Mouse (Mus musculus): ENCODE measurements at regions not wholly inside any gene's neighbourhood (a gene's known extent, or its start where the extent isn't known, plus 50 kb on each side); places are given as distances from the start of the nearest gene placed in this dataset.

GRCm38 (mm10) chr11:112055591-112055990 is 726.4 kb upstream of the Sox9 start:
- Histone ChIP-seq H3K36me3 (ENCODE audit: control insufficient read depth, insufficient read depth, low read length) (no peaks in the 10 kb centered on the region), H3K9me3 (ENCODE audit: control insufficient read depth, low read length) (no peaks in the 10 kb centered on the region), H3K27ac (ENCODE audit: low read depth, low read length) (no peak overlapping the region), H3K4me3 (ENCODE audit: low read length) (no peak overlapping the region), H3K27me3 (replicated peaks; ENCODE audit: control insufficient read depth, insufficient read depth, low read length) (no peaks in the 10 kb centered on the region), H3K4me1 (ENCODE audit: control insufficient read depth, insufficient read depth, low read depth, low read length) (peaks cover 5% of the 10 kb centered on the region; the same call in 1 of the 2 replicates), H3K9ac (ENCODE audit: low read depth, low read length) (no peak overlapping the region), H3K4me2 (ENCODE audit: low read length) (peak overlapping the region; percentile 2; the same call in 1 of the 2 replicates)
- no peak for ATAC-seq
- 50% methylated on average over 6 of the region's 6 CpGs for WGBS

DNA sequence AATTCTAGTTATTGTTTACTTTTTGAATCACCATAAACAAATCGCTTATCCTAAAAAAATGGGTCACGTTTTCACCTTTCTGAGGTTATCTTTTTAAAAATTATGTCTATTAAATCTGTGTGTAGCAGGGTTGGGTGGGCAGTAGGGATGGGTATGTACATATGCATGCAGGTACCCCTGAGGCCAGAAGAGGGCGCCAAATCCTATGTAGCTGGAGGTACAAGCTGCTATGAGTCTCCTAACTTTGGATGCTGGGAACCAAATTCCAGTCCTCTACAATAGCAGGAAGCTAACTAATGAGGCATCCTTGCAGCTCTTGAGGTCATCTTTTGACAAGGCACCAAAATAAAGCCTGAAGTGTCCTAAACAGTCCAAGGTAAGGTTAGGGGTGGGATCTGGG is 714.8 kb upstream of the Sox9 start:
- H3K27me3 ChIP-seq (replicated peaks; ENCODE audit: control insufficient read depth, insufficient read depth, low read length) = no peaks in the 10 kb centered on the region
- H3K9me3 ChIP-seq (ENCODE audit: control insufficient read depth, low read length) = no peaks in the 10 kb centered on the region
- H3K9ac ChIP-seq (ENCODE audit: low read depth, low read length) = no peak overlapping the region
- H3K4me2 ChIP-seq (ENCODE audit: low read length) = no peak overlapping the region
- no peaks in the 10 kb centered on the region for H3K4me1 ChIP-seq (ENCODE audit: control insufficient read depth, insufficient read depth, low read depth, low read length)
- H3K4me3 ChIP-seq (ENCODE audit: low read length) = no peak overlapping the region
- no peaks in the 10 kb centered on the region for H3K36me3 ChIP-seq (ENCODE audit: control insufficient read depth, insufficient read depth, low read length)
- ATAC-seq = no peak
- no peak overlapping the region for H3K27ac ChIP-seq (ENCODE audit: low read depth, low read length)
- 83% methylated on average over 3 of the region's 3 CpGs for WGBS

DNA sequence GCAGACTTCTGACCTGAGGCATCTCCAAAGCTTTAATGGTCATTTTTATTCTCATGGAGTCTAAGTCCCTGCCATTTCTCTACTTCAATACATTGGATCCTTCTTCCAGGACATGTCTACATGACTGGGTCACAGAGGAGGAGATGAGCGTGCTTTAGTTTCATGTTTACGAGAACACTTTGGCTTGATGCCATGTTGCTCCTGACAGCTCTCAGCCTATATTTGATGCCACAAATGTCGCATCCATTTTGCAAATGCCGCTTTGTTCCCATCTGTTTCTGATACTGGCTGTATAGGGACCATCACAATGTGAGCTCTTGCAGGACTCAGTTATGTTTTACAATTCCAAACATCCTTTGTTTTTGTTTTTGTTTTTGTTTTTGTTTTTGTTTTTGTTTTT is 713.2 kb upstream of the Sox9 start:
- Histone ChIP-seq H3K27me3 (replicated peaks; ENCODE audit: control insufficient read depth, insufficient read depth, low read length) (no peaks in the 10 kb centered on the region), H3K4me1 (ENCODE audit: control insufficient read depth, insufficient read depth, low read depth, low read length) (no peaks in the 10 kb centered on the region), H3K36me3 (ENCODE audit: control insufficient read depth, insufficient read depth, low read length) (no peaks in the 10 kb centered on the region), H3K4me2 (ENCODE audit: low read length) (no peak overlapping the region), H3K4me3 (ENCODE audit: low read length) (no peak overlapping the region), H3K9ac (ENCODE audit: low read depth, low read length) (no peak overlapping the region), H3K9me3 (ENCODE audit: control insufficient read depth, low read length) (no peaks in the 10 kb centered on the region), H3K27ac (ENCODE audit: low read depth, low read length) (no peak overlapping the region)
- 62% methylated on average over 4 of the region's 4 CpGs for WGBS
- ATAC-seq = no peak

GRCm38 (mm10) chr11:112071571-112071970 is 710.5 kb upstream of the Sox9 start:
- Histone ChIP-seq H3K27me3 (replicated peaks; ENCODE audit: control insufficient read depth, insufficient read depth, low read length) (no peaks in the 10 kb centered on the region), H3K4me3 (ENCODE audit: low read length) (no peak overlapping the region), H3K4me2 (ENCODE audit: low read length) (no peak overlapping the region), H3K27ac (ENCODE audit: low read depth, low read length) (no peak overlapping the region), H3K36me3 (ENCODE audit: control insufficient read depth, insufficient read depth, low read length) (no peaks in the 10 kb centered on the region), H3K9me3 (ENCODE audit: control insufficient read depth, low read length) (no peaks in the 10 kb centered on the region), H3K4me1 (ENCODE audit: control insufficient read depth, insufficient read depth, low read depth, low read length) (no peaks in the 10 kb centered on the region), H3K9ac (ENCODE audit: low read depth, low read length) (no peak overlapping the region)
- no peak for ATAC-seq
- 82% methylated on average over 7 of the region's 7 CpGs for WGBS

GRCm38 (mm10) chr11:112081386-112081785 is 700.6 kb upstream of the Sox9 start:
- H3K4me1 ChIP-seq (ENCODE audit: control insufficient read depth, insufficient read depth, low read depth, low read length) = no peaks in the 10 kb centered on the region
- no peak overlapping the region for H3K27ac ChIP-seq (ENCODE audit: low read depth, low read length)
- ATAC-seq = no peak
- H3K4me2 ChIP-seq (ENCODE audit: low read length) = no peak overlapping the region
- H3K9me3 ChIP-seq (ENCODE audit: control insufficient read depth, low read length) = no peaks in the 10 kb centered on the region
- no peak overlapping the region for H3K4me3 ChIP-seq (ENCODE audit: low read length)
- H3K36me3 ChIP-seq (ENCODE audit: control insufficient read depth, insufficient read depth, low read length) = no peaks in the 10 kb centered on the region
- 91% methylated on average over 4 of the region's 4 CpGs for WGBS
- H3K9ac ChIP-seq (ENCODE audit: low read depth, low read length) = no peak overlapping the region
- no peaks in the 10 kb centered on the region for H3K27me3 ChIP-seq (replicated peaks; ENCODE audit: control insufficient read depth, insufficient read depth, low read length)

- H3K4me3 ChIP-seq (ENCODE audit: low read length) = no peak overlapping the region
- no peaks in the 10 kb centered on the region for H3K27me3 ChIP-seq (replicated peaks; ENCODE audit: control insufficient read depth, insufficient read depth, low read length)
- H3K9ac ChIP-seq (ENCODE audit: low read depth, low read length) = no peak overlapping the region
- H3K4me1 ChIP-seq (ENCODE audit: control insufficient read depth, insufficient read depth, low read depth, low read length) = no peaks in the 10 kb centered on the region
- H3K4me2 ChIP-seq (ENCODE audit: low read length) = no peak overlapping the region
- no peak overlapping the region for H3K27ac ChIP-seq (ENCODE audit: low read depth, low read length)
- H3K9me3 ChIP-seq (ENCODE audit: control insufficient read depth, low read length) = no peaks in the 10 kb centered on the region
- no peak for ATAC-seq
- H3K36me3 ChIP-seq (ENCODE audit: control insufficient read depth, insufficient read depth, low read length) = no peaks in the 10 kb centered on the region
- WGBS = 66% methylated on average over 4 of the region's 4 CpGs
Measured at GRCm38 (mm10) chr11:112083019-112083418, 699.0 kb upstream of the Sox9 start.

- ATAC-seq = no peak
- no peaks in the 10 kb centered on the region for H3K36me3 ChIP-seq (ENCODE audit: control insufficient read depth, insufficient read depth, low read length)
- H3K27ac ChIP-seq (ENCODE audit: low read depth, low read length) = no peak overlapping the region
- no peak overlapping the region for H3K9ac ChIP-seq (ENCODE audit: low read depth, low read length)
- H3K27me3 ChIP-seq (replicated peaks; ENCODE audit: control insufficient read depth, insufficient read depth, low read length) = no peaks in the 10 kb centered on the region
- no peaks in the 10 kb centered on the region for H3K9me3 ChIP-seq (ENCODE audit: control insufficient read depth, low read length)
- WGBS = 86% methylated on average over 8 of the region's 8 CpGs
- no peak overlapping the region for H3K4me3 ChIP-seq (ENCODE audit: low read length)
- no peaks in the 10 kb centered on the region for H3K4me1 ChIP-seq (ENCODE audit: control insufficient read depth, insufficient read depth, low read depth, low read length)
- H3K4me2 ChIP-seq (ENCODE audit: low read length) = no peak overlapping the region
Measured at GRCm38 (mm10) chr11:112092168-112092567, 689.9 kb upstream of the Sox9 start.

DNA sequence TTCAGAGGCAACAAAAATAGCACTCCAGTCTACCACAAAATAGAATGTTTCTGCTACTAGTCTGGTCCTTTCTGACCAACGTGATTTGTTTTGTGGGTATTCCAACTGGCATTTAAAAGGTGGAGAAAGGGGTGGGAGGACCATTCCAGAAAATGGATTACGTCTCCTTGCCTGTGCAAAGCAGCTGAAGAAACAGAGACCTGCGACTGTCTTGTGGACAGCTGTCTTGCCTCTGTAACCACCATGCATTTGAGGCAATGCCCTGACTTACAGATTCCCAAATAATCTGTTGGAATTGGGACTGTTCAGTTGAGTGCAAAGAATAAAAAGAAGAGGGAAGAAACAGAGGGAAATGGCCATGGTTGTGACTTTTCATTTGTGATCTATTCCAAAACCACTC is 687.0 kb upstream of the Sox9 start:
- ATAC-seq = no peak
- no peaks in the 10 kb centered on the region for H3K4me1 ChIP-seq (ENCODE audit: control insufficient read depth, insufficient read depth, low read depth, low read length)
- WGBS = 26% methylated on average over 3 of the region's 3 CpGs

DNA sequence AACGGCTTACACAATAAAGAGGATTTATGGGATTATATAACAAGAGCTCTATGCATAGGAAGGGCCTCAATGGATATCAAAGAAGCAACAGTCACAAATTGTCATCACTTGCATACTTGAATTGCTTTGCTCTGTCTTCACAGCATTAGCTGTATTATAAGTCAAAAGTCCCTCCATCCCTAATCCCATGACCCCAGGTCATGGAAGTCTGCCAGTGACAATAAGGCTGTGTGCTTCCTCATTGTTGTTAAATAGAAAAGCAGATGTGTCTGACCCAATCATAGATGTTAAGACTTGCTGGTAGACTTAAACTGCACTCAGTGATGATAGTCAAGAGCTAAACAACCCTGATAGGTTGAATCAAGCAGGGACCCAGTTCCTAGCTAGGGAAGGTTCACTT is 683.9 kb upstream of the Sox9 start:
- Histone ChIP-seq H3K4me2 (ENCODE audit: low read length) (no peak overlapping the region), H3K27me3 (replicated peaks; ENCODE audit: control insufficient read depth, insufficient read depth, low read length) (no peaks in the 10 kb centered on the region), H3K9me3 (ENCODE audit: control insufficient read depth, low read length) (no peaks in the 10 kb centered on the region), H3K36me3 (ENCODE audit: control insufficient read depth, insufficient read depth, low read length) (no peaks in the 10 kb centered on the region), H3K9ac (ENCODE audit: low read depth, low read length) (no peak overlapping the region), H3K27ac (ENCODE audit: low read depth, low read length) (no peak overlapping the region), H3K4me3 (ENCODE audit: low read length) (no peak overlapping the region), H3K4me1 (ENCODE audit: control insufficient read depth, insufficient read depth, low read depth, low read length) (no peaks in the 10 kb centered on the region)
- ATAC-seq = no peak
- 83% methylated on average over 1 of the region's 1 CpGs for WGBS

More for the DNA sequence above, 687.0 kb upstream of the Sox9 start:
- Histone ChIP-seq H3K36me3 (ENCODE audit: control insufficient read depth, insufficient read depth, low read length) (no peaks in the 10 kb centered on the region), H3K27me3 (replicated peaks; ENCODE audit: control insufficient read depth, insufficient read depth, low read length) (no peaks in the 10 kb centered on the region), H3K4me2 (ENCODE audit: low read length) (no peak overlapping the region), H3K9me3 (ENCODE audit: control insufficient read depth, low read length) (no peaks in the 10 kb centered on the region), H3K9ac (ENCODE audit: low read depth, low read length) (no peak overlapping the region), H3K4me3 (ENCODE audit: low read length) (no peak overlapping the region), H3K27ac (ENCODE audit: low read depth, low read length) (no peak overlapping the region)

DNA sequence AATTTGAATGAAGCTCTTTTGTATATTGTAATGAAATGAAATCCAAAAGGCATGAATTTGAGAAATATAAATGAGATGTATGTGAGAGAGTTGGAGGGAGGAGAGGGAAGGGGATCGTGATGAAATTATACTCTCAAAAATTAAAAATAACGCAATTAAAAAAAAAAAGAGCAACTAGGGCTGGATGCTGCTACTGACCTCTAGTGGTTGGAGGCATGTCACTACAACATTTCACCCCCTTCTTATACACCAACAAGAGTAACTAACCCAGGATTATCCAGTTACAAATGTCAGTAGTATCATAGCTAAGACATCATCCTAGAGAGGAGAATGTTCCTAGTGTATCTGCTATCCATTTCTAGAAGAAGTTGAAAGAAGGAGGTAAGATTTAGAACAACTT is 678.8 kb upstream of the Sox9 start:
- Histone ChIP-seq H3K4me2 (ENCODE audit: low read length) (no peak overlapping the region), H3K27me3 (replicated peaks; ENCODE audit: control insufficient read depth, insufficient read depth, low read length) (no peaks in the 10 kb centered on the region), H3K4me1 (ENCODE audit: control insufficient read depth, insufficient read depth, low read depth, low read length) (no peaks in the 10 kb centered on the region), H3K36me3 (ENCODE audit: control insufficient read depth, insufficient read depth, low read length) (no peaks in the 10 kb centered on the region), H3K9ac (ENCODE audit: low read depth, low read length) (no peak overlapping the region), H3K4me3 (ENCODE audit: low read length) (no peak overlapping the region), H3K9me3 (ENCODE audit: control insufficient read depth, low read length) (no peaks in the 10 kb centered on the region), H3K27ac (ENCODE audit: low read depth, low read length) (no peak overlapping the region)
- 57% methylated on average over 2 of the region's 2 CpGs for WGBS
- no peak for ATAC-seq

Data from hindbrain, embryonic 16.5 days (tissue).